Mouse (Mus musculus) ovary, postnatal 14 days (tissue): ENCODE data around the gene Krt27.
A peak's percentile ranks its signal among the peaks of the same experiment; 100 is the strongest.

ENCODE experiments used
- DNase-seq: peaks from one replicate; pipeline ENCODE4 v3.0.0; 2022; ENCODE audit warnings: low spot score

Gene Krt27

GRCm38 (mm10) chr11:99351004-99351403 is at the start of gene Krt27:
Krt27 (minus strand) TSS chr11:99351104.
- DNase-seq = no peak

GRCm38 (mm10) chr11:99399956-99400549 is 49.1 kb upstream of the Krt27 start:
- no peak for DNase-seq

GRCm38 (mm10) chr11:99398832-99399231 is 47.9 kb upstream of the Krt27 start:
- no peak for DNase-seq

GRCm38 (mm10) chr11:99398084-99398483 is 47.2 kb upstream of the Krt27 start:
- DNase-seq = no peak

- no peak for DNase-seq
These were observed 45.8 kb upstream of the Krt27 start for GRCm38 (mm10) chr11:99396661-99397060.

- DNase-seq = no peak
These were observed 45.1 kb upstream of the Krt27 start for GRCm38 (mm10) chr11:99396034-99396433.

- DNase-seq = no peak
These were observed 41.6 kb upstream of the Krt27 start for GRCm38 (mm10) chr11:99392492-99392891.

- no peak for DNase-seq
These were observed 40.5 kb upstream of the Krt27 start for GRCm38 (mm10) chr11:99391375-99391774.

GRCm38 (mm10) chr11:99390866-99391265 is 40.0 kb upstream of the Krt27 start:
- no peak for DNase-seq

- DNase-seq = no peak
These were observed 38.4 kb upstream of the Krt27 start, which contains the start of gene Krt10 for GRCm38 (mm10) chr11:99389264-99389663. Krt10 (minus strand) TSS chr11:99389364.

- no peak for DNase-seq
These were observed 37.8 kb upstream of the Krt27 start for GRCm38 (mm10) chr11:99388661-99389060.

GRCm38 (mm10) chr11:99385813-99386721 is 35.2 kb upstream of the Krt27 start:
- peak; percentile 82 for DNase-seq

GRCm38 (mm10) chr11:99379568-99379967 is 28.7 kb upstream of the Krt27 start:
- DNase-seq = peak; percentile 69

GRCm38 (mm10) chr11:99374803-99375202 is 23.9 kb upstream of the Krt27 start, which contains the start of gene Krt28:
Krt28 (minus strand) TSS chr11:99374903.
- DNase-seq = no peak

- no peak for DNase-seq
These were observed 19.0 kb upstream of the Krt27 start for GRCm38 (mm10) chr11:99369853-99370451.

GRCm38 (mm10) chr11:99369229-99369628 is 18.3 kb upstream of the Krt27 start:
- DNase-seq = no peak

- DNase-seq = peak; percentile 15
These were observed 15.9 kb upstream of the Krt27 start for GRCm38 (mm10) chr11:99366791-99367190.

GRCm38 (mm10) chr11:99364412-99364811 is 13.5 kb upstream of the Krt27 start:
- peak; percentile 19 for DNase-seq

- DNase-seq = no peak
These were observed 10.5 kb upstream of the Krt27 start for GRCm38 (mm10) chr11:99361423-99361822.

GRCm38 (mm10) chr11:99339299-99339847 is 11.5 kb downstream of the Krt27 start:
- no peak for DNase-seq

GRCm38 (mm10) chr11:99337866-99338265 is 13.0 kb downstream of the Krt27 start, which contains the start of gene Krt26:
Krt26 (minus strand) TSS chr11:99337966.
- DNase-seq = no peak

GRCm38 (mm10) chr11:99333426-99333825 is 17.5 kb downstream of the Krt27 start:
- DNase-seq = no peak
